Mouse (Mus musculus) layer of hippocampus, adult 11-12 months (tissue): ENCODE measurements around the gene Celf2.
"Not testable (repeated sequence)": the region's sequence is repeated elsewhere in the genome, so short reads cannot be mapped to it uniquely, and the experiment has no call there.

Experiments used
- DNase-seq: peaks from one replicate; pipeline ENCODE4 v3.0.0; 2022; ENCODE audit warnings: low spot score

Celf2 gene

DNA sequence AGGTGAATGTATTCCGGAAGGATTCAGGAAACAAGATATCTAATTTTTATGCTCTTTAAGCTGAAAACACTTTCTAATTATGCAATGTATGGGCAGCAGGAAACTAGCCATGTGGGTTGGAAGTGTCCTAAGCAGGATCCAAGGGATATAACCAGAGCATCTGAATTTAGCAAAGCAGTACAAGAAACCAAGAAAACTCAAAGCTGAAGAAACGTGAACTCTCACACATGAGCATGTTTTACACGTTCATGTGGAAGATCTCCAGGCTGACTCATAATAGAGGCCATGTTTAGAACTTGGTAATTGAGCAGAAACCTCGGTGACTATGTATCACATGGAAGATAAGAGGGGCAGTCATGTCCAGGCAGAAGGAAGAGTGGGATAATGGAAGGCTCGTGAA is 120.1 kb downstream of the Celf2 start:
- DNase-seq: no peak

GRCm38 (mm10) chr2:7378736-7379135 is 130.6 kb downstream of the Celf2 start:
- DNase-seq: no peak

- no peak for DNase-seq
Measured at GRCm38 (mm10) chr2:7377878-7378277, 131.5 kb downstream of the Celf2 start.

DNA sequence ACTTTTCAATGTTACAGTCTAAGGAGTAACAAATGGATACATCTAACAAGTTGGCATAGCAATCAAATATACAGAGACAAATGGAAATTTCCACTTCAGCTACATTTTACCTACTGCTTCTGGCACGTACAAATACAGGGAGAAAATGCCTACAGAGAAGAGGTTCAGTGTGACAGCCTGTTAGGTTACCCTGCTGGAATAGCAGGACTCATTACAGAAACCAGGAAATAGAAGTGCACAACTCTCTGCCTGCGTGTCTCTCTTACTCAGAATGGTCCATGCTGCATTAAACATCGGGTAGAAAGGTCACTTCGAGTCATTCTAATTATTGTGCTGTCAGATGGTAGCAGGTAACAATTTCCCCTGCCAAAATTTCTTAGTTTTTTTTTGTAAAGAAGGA is 141.6 kb downstream of the Celf2 start:
- DNase-seq: no peak

- no peak for DNase-seq
Measured at GRCm38 (mm10) chr2:7359557-7359956, 149.8 kb downstream of the Celf2 start.

GRCm38 (mm10) chr2:7358816-7359215 is 150.5 kb downstream of the Celf2 start:
- DNase-seq: no peak

- DNase-seq: no peak
Measured at GRCm38 (mm10) chr2:7351234-7351633, 158.1 kb downstream of the Celf2 start.

DNA sequence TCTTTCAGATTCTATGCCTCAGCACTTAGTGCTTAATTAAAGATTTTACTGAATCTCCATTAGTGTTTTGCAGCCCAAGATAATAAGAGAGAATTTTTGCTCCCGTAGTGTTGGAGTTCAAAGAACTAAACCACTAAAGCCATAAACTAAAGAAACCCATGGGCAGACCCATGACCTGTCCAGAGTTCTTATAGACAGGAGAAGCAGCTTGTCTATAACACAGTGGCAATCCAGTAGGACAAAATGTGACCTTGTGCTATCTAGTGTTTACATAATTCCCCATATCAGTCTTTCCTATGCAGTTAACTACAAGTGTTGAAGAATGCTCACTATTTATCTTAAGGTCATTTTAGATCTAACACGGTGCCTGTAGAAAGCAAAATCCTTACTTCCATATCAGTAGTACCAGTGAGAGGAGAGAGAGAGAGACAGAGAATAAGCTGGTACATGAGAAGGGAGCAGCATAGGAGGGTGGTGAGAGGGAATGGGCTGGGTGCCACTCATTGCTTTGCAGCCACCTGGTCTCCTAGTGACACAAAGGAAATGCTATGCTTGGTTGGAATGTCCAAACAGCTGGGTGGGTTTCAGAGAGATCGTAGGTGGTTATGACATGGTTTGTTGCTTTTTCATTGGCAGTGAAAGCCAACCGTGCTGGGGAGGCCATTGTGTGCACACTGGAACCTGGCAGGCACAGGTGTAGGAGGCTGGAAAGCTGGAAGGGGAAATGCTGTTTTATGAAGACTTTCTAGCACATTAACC is 162.5 kb downstream of the Celf2 start:
- peak; percentile 66 for DNase-seq

GRCm38 (mm10) chr2:7344951-7345350 is 164.4 kb downstream of the Celf2 start:
- DNase-seq: no peak

DNA sequence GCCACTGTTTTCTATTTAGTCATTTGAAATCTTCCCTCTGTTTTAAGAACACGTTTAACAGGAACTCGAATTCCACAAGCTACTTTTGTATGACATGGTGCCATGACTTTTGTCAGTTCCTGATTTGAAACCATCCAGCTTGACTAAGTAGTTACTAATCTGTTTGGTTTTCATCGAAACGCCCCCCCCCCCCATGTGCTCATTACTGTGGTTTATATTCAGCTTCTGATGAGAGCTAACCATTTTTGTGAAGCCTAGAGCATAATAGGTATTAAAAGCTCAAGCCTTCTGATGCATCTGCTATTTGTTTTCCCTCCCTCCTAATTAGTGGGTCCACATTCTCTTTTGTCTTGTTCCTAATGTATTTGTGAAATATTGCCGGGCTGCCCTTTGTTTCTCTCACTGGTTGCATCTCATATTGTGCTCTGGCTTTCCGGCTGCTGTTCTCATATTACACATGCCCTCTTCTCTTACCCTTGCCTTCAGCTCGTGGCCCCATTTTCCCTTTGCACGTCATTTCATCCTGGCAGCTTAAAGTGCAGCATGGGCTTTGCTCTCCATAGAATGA is 166.4 kb downstream of the Celf2 start:
- DNase-seq: no peak

DNA sequence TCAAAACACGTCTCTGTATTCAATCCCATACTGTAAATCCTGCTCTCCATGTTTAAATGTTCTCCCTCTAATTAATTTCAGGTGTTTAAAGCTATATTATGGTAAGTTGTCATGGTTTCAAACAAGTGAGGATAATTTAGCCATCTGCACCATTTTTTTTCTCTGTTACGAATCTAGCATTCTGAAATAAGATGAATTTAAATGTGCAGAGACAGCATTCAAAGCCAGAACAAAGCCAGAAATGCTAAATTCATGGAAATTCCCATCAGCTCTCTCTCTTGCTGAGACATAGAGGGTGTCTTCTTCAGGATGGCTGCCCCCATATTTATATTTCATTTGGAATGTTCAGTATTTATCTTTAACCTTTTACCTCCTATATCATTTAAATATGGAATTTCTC is 174.5 kb downstream of the Celf2 start:
- no peak for DNase-seq

GRCm38 (mm10) chr2:7328018-7328899 is 181.1 kb downstream of the Celf2 start:
- DNase-seq: no peak

DNA sequence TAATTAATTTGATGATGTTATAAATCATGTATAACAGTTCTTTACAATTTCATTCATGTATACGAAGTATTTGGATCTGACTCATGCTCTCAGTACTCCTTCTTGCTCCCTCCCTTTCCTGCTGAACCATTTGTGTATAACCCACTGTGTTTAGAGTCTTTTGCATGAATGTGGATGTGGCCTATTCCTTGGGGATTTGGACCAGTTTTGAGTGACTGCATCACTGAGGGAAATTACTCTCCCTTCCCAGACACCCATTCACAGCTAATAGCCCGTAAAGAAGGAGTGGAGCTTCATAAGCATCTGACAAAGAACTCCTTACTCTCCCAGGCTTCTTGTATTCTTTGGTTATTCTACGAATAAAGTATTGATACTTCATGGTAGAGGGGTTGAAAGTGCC is 189.6 kb downstream of the Celf2 start:
- DNase-seq: no peak

DNA sequence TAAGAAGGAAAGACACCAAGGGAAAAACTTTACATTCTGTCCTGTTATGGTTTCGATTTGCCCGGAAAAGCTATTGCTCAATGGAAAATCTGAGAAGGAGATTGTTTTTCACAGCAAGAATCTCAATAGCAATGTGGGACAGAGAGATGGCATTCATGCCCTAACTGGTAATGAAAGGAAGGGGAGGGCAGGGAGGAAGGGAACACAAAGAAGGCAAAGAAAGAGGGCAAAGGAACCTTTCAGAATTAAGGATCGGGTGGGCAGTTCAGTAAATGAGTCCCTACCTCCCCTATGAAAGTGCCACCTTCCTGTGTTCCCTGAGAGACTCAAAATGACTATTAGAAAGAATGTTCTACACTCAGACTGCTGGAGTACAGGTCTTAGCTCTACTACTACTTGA is 197.6 kb downstream of the Celf2 start:
- DNase-seq: no peak

GRCm38 (mm10) chr2:7310840-7311182 is 198.6 kb downstream of the Celf2 start:
- no peak for DNase-seq

DNA sequence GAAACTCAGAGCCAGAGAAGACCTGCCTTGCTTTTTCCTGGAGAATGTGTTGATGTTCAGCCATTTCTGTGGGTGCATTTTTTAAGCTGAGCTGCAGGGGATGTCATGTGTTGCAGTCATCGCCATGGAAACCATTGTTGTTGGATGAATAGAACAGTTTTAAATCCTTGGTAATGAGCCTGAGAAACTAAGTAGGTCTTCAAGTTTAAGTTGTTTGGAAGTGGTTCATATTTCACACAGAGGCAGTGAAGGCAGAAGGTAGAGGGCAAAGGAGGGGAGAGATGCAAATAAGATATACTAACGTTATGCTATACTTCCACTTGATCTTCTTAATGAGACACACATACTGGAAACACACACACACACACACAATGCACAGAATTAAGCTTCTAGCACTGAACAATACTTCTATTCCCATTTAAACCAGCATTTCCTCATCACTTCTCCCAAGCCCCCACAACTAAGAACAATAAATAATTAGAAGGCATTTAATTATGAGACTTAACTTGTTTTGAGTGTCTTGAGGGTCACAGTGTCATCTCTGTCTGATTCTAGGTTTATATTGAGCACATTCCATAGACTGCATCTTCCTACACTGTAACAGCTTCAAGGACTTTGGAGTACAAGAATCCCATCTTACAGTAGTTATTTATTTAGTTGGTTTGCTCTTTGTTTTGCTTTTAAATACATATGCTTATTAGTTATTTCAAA is 199.1 kb downstream of the Celf2 start:
- peak; percentile 37 for DNase-seq

- no peak for DNase-seq
Measured at GRCm38 (mm10) chr2:7309324-7309723, 200.0 kb downstream of the Celf2 start.

DNA sequence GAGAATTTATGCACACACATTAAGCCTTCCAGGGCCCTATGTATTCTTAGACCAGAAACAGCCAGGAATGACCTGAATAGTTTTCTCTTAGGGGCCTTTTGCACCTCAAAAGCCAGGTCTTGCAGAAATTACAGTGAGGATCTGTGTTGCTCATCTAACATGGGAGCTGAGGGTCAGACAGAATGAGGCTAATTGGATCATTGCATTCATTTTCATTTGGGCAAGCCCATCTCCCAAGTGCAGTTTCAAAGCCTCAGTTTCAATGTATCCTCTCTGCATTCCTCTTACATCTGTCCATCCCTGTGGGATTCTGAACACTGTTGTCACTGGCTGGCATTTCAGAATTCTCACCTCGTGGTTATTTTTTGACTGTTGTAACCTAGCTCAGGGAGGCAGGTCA is 200.6 kb downstream of the Celf2 start:
- no peak for DNase-seq

DNA sequence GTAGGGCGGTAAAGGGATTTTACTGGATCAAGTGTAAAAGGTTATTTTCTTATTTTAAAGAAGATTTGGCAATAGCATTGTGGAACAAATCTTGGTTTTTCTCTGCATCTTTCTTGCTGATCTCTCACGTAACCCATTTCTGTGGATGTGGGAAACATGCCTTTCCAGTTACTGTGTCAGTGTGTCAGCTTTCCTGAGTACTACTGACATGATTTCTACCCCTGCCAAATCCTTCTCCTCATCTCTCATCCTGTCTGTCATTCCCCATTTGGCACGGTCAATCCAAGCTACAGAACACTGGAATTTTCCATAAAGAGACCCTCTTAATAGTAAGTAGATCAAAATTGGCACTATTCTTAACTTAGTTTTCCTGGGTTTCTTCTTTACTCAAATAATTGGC is 221.9 kb downstream of the Celf2 start:
- no peak for DNase-seq

DNA sequence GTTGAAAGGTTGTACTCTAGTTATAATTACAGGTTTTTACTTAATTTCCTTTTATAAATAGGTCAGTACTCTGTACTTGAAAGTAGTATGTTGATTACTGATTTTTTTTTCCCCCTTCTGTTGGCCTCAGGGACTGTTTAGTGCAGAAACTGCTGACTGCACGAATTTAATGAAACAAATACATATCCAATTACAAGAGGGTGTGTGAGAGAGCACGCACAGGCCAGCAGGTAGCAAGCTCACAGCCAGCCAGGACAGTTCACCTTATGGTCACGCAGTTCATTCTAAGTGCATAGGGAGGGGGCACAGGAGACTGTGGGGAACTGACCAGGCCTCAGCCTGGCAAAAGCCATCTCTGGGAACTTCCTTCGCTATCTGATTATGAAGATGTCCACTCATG is 236.1 kb downstream of the Celf2 start:
- no peak for DNase-seq

DNA sequence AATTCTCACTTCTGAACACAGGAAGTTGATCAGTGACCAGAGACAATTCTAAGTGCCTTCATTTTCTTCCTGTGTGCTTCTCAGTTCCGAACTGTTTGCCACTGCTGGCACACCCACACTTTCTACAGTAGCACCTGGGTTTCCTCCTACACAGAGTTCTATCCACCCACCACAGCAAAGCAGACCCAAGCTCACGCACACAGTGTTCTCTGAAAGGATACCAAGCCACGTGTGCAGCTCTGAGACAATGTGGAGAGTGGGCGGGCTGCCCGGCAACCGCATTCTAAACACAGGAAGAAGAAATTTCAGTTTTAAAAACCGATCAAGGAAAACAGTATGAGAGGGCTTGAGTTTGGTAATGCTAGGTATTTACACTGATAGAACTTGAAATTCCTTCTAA is 239.3 kb downstream of the Celf2 start:
- DNase-seq: peak; percentile 92

DNA sequence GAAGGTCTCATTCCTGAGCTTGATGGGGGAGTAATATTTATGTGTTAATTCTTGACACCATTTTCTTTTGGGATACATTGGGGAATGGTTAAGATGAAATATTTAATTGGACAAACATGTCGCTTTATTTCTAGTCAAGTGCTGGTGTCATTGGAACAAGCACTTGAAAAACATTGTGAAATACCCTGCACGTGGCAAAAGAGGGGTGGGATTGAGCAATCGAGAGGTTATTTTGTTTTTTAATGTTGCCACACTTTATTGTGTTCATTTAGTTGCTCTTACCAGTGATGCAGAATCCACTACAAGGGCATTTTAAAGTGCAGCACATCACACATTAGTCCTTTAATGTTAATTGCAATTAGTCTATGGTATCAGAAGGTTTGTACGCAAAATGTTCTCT is 242.2 kb downstream of the Celf2 start:
- DNase-seq: no peak

GRCm38 (mm10) chr2:7262668-7263067 is 246.7 kb downstream of the Celf2 start:
- not testable (repeated sequence) for DNase-seq
